Mouse (Mus musculus) embryonic fibroblast, embryonic 13.5 days (primary cell): ENCODE data around the gene 2310061N02Rik.

Experiments used
- CTCF ChIP-seq: IDR thresholded peaks from 2 replicates; pipeline ENCODE4 v1.5.1; 2011; ENCODE audit warnings: mild to moderate bottlenecking, control low read depth, low read length, moderate library complexity, borderline replicate concordance; ENCODE audit not compliant: insufficient read depth
- POLR2A ChIP-seq: IDR thresholded peaks from 2 replicates; pipeline ENCODE4 v1.6.1; 2011; ENCODE audit warnings: low read depth, mild to moderate bottlenecking, control low read depth, low read length, moderate library complexity

DNA sequence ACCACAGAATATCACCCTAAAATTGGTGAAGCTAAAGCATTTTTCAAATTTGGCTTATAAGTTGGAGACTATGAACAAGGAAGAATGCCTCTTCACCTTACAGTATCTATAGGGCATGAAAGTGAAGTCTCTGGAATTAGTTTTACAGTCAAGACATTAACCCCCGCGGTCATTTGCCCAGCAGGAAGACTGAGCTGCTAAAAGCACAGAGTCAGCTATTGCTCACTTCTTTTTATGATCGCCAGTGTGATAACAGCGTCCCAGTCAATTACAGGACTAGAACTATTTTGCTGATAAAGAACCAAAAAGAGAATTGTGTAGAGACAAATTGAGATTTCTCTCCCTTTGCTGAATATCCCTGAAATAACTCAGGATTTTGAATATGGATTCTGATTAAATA is 11.5 kb downstream of the 2310061N02Rik start:
- TF ChIP-seq CTCF (no peak), POLR2A (no peak)
